8 mouse cellular contexts compared by ENCODE assay signal in genomic region chr10:43580649-43581078, GRCm38 (mm10). TPM values are rescaled to one million over a fixed set of nuclear protein-coding genes. Genes with fewer than 3 reads are reported as not detected.
A peak's percentile ranks its signal among the peaks of the same experiment; 100 is the strongest.
DNase-seq lines count a peak whose midpoint lies in the region; ATAC-seq and TF ChIP-seq lines count a peak whose summit lies in the region.

No protein-coding gene starts in this region.

- peak overlapping the region; percentile 98 for H3K27ac ChIP-seq in embryonic facial prominence, embryonic 12.5 days
- H3K27ac ChIP-seq in hindbrain, embryonic 16.5 days (ENCODE audit: low read depth, low read length) = peak overlapping the region; percentile 87
- peak overlapping the region; percentile 87 for H3K27ac ChIP-seq in liver, embryonic 14.5 days

- H3K9ac ChIP-seq in embryonic facial prominence, embryonic 12.5 days = peak overlapping the region; percentile 91
- peak overlapping the region; percentile 94 for H3K9ac ChIP-seq in hindbrain, embryonic 16.5 days (ENCODE audit: low read depth, low read length)
- H3K9ac ChIP-seq in liver, embryonic 14.5 days (replicated peaks) = peak overlapping the region; percentile 99

- H3K27me3 ChIP-seq in G1E (ENCODE audit: insufficient read depth, low read length) = no peaks in the 10 kb centered on the region
- no peaks in the 10 kb centered on the region for H3K27me3 ChIP-seq in embryonic facial prominence, embryonic 12.5 days
- no peaks in the 10 kb centered on the region for H3K27me3 ChIP-seq in hindbrain, embryonic 16.5 days (replicated peaks; ENCODE audit: control insufficient read depth, insufficient read depth, low read length)
- H3K27me3 ChIP-seq in liver, embryonic 14.5 days (ENCODE audit: control insufficient read depth, insufficient read depth, low read length) = no peaks in the 10 kb centered on the region

- TF ChIP-seq CTCF in G1E (IDR thresholded peaks at IDR 0.05; ENCODE audit: low read depth, low read length) = no peak
- TF ChIP-seq CTCF in liver, embryonic 14.5 days (IDR thresholded peaks at IDR 0.05; ENCODE audit: low read depth) = no peak

- no peaks in the 10 kb centered on the region for H3K9me3 ChIP-seq in G1E (replicated peaks)
- no peaks in the 10 kb centered on the region for H3K9me3 ChIP-seq in embryonic facial prominence, embryonic 12.5 days
- H3K9me3 ChIP-seq in hindbrain, embryonic 16.5 days (ENCODE audit: control insufficient read depth, low read length) = no peaks in the 10 kb centered on the region
- H3K9me3 ChIP-seq in liver, embryonic 14.5 days (ENCODE audit: control insufficient read depth, low read length) = no peaks in the 10 kb centered on the region

- peaks cover 17% of the 10 kb centered on the region; the same call in 1 of the 2 replicates for H3K4me1 ChIP-seq in G1E (ENCODE audit: insufficient read depth, low read depth, low read length)
- H3K4me1 ChIP-seq in embryonic facial prominence, embryonic 12.5 days = peaks cover 18% of the 10 kb centered on the region
- H3K4me1 ChIP-seq in hindbrain, embryonic 16.5 days (ENCODE audit: control insufficient read depth, insufficient read depth, low read depth, low read length) = peaks cover 10% of the 10 kb centered on the region
- peaks cover 18 to 20% of the 10 kb centered on the region in 2 experiments for H3K4me1 ChIP-seq in liver, embryonic 14.5 days (replicated peaks; ENCODE audit: control insufficient read depth in 2 of 2, insufficient read depth in 2 of 2, low read length in 1 of 2)

- TF ChIP-seq EP300 in liver, embryonic 14.5 days (IDR thresholded peaks at IDR 0.05; ENCODE audit: low read depth) = no peak

- DNase-seq in CD4-positive, CD25-positive, alpha-beta regulatory T cell, adult 2 months (ENCODE audit: low read depth, low spot score) = peak; percentile 19
- no peak for DNase-seq in G1E (ENCODE audit: low spot score)
- DNase-seq in liver, embryonic 14.5 days (ENCODE audit: low read depth in 3 of 3, low spot score in 3 of 3) = no peak
- peak; percentile 84 for DNase-seq in neural tube, embryonic 10.5 days (ENCODE audit: extremely low spot score, low spot score)

- H3K4me2 ChIP-seq in embryonic facial prominence, embryonic 12.5 days (replicated peaks) = peak overlapping the region; percentile 75
- H3K4me2 ChIP-seq in hindbrain, embryonic 16.5 days (ENCODE audit: low read length) = peak overlapping the region; percentile 93
- peak overlapping the region; percentile 92 for H3K4me2 ChIP-seq in liver, embryonic 14.5 days (ENCODE audit: low read depth)

- H3K4me3 ChIP-seq in G1E (ENCODE audit: low read depth, low read length) = peak overlapping the region; percentile 81
- peak overlapping the region; percentile 61 for H3K4me3 ChIP-seq in embryonic facial prominence, embryonic 12.5 days
- peak overlapping the region; percentile 75 for H3K4me3 ChIP-seq in hindbrain, embryonic 16.5 days (ENCODE audit: low read length)
- peak overlapping the region; percentile 71 to 97 for H3K4me3 ChIP-seq in liver, embryonic 14.5 days (ENCODE audit: insufficient read depth in 1 of 2, low read depth in 2 of 2, low read length in 2 of 2)

- under 1% methylated on average over 15 of the region's 15 CpGs for WGBS in embryonic facial prominence, embryonic 12.5 days
- WGBS in hindbrain, embryonic 16.5 days = under 1% methylated on average over 15 of the region's 15 CpGs
- WGBS in liver, embryonic 14.5 days (ENCODE audit: insufficient replicate concordance) = 1% methylated on average over 15 of the region's 15 CpGs

- ATAC-seq in CD4-positive, CD25-positive, alpha-beta regulatory T cell, adult 4 months = no peak
- no peak for ATAC-seq in G1E (ENCODE audit: extremely low read depth, insufficient number of reproducible peaks, low FRiP score, poor library complexity, severe bottlenecking)
- ATAC-seq in embryonic facial prominence, embryonic 12.5 days (ENCODE audit: insufficient number of reproducible peaks, insufficient read depth, low FRiP score, low TSS enrichment) = no peak
- ATAC-seq in hindbrain, embryonic 16.5 days = peak; percentile 51
- no peak for ATAC-seq in liver, embryonic 14.5 days (ENCODE audit: insufficient read depth)
- ATAC-seq in inflammation-experienced regulatory T-cells, adult 6 months = no peak

- peaks cover 21% of the 10 kb centered on the region for H3K36me3 ChIP-seq in G1E (replicated peaks)
- H3K36me3 ChIP-seq in embryonic facial prominence, embryonic 12.5 days = peaks cover 38% of the 10 kb centered on the region
- peaks cover 8% of the 10 kb centered on the region for H3K36me3 ChIP-seq in hindbrain, embryonic 16.5 days (ENCODE audit: control insufficient read depth, insufficient read depth, low read length)
- H3K36me3 ChIP-seq in liver, embryonic 14.5 days (replicated peaks; ENCODE audit: control insufficient read depth, insufficient read depth, low read depth) = peaks cover 56% of the 10 kb centered on the region

RNA-seq across cellular contexts. Expression of gene Cd24a, which starts 2.6 kb away (rescaled TPM):
- 1 to 10 TPM in 1 of 2 experiments, under 1 TPM in 1; 0.58 to 2.8 TPM for polyA plus RNA-seq in CD4-positive, CD25-positive, alpha-beta regulatory T cell, adult 4 months (2017; shearing (Covaris generic))
- total RNA-seq in G1E (2014; fragmentation: Nextera tagmentation) = 934 and 1,184 TPM in 2 replicates
- 1,061 and 1,162 TPM in 2 replicates for total RNA-seq in G1E (2017)
- polyA plus RNA-seq in G1E (2012) = 235 and 260 TPM in 2 replicates
- polyA plus RNA-seq in embryonic facial prominence, embryonic 12.5 days (2016; fragmentation: Nextera tagmentation; extraction: Ambion mirVana) = 376 TPM in 2 replicates
- polyA plus RNA-seq in hindbrain, embryonic 16.5 days (2015; fragmentation: Nextera tagmentation; extraction: Ambion mirVana) = 546 and 598 TPM in 2 replicates
- 977 and 1,014 TPM in 2 replicates for polyA plus RNA-seq in liver, embryonic 14.5 days (2012; rRNA removed)
- 1,175 and 1,210 TPM in 2 replicates for polyA plus RNA-seq in liver, embryonic 14.5 days (2014; fragmentation: Nextera tagmentation; extraction: Ambion mirVana)
- polyA plus RNA-seq in inflammation-experienced regulatory T-cells, adult 6 months (2017; shearing (Covaris generic)) = 1 to 10 TPM in 2 of 3 experiments, under 1 TPM in 1; 0.43 to 2.3 (median 2.2) TPM

RNA-seq across cellular contexts. Expression of gene 1700021F05Rik, which starts 39.9 kb away (rescaled TPM):
- polyA plus RNA-seq in CD4-positive, CD25-positive, alpha-beta regulatory T cell, adult 4 months (2017; shearing (Covaris generic)) = 10 to 100 TPM; 31.3 to 35.7 TPM
- total RNA-seq in G1E (2014; fragmentation: Nextera tagmentation) = 13.5 and 24.2 TPM in 2 replicates
- total RNA-seq in G1E (2017) = 22.9 and 31.1 TPM in 2 replicates
- polyA plus RNA-seq in G1E (2012) = 6.4 and 8.6 TPM in 2 replicates
- 59.2 and 60.0 TPM in 2 replicates for polyA plus RNA-seq in embryonic facial prominence, embryonic 12.5 days (2016; fragmentation: Nextera tagmentation; extraction: Ambion mirVana)
- polyA plus RNA-seq in hindbrain, embryonic 16.5 days (2015; fragmentation: Nextera tagmentation; extraction: Ambion mirVana) = 64.8 and 74.9 TPM in 2 replicates
- polyA plus RNA-seq in liver, embryonic 14.5 days (2012; rRNA removed) = 5.2 and 11.6 TPM in 2 replicates
- 30.7 TPM in 2 replicates for polyA plus RNA-seq in liver, embryonic 14.5 days (2014; fragmentation: Nextera tagmentation; extraction: Ambion mirVana)
- polyA plus RNA-seq in inflammation-experienced regulatory T-cells, adult 6 months (2017; shearing (Covaris generic)) = 10 to 100 TPM; 25.8 to 32.8 (median 28.4) TPM

RNA-seq across cellular contexts. Expression of gene Gm9803, which starts 56.8 kb away (rescaled TPM):
- polyA plus RNA-seq in CD4-positive, CD25-positive, alpha-beta regulatory T cell, adult 4 months (2017; shearing (Covaris generic)) = 10 to 100 TPM; 28.0 to 34.3 TPM
- total RNA-seq in G1E (2014; fragmentation: Nextera tagmentation) = 2.9 and 3.4 TPM in 2 replicates
- total RNA-seq in G1E (2017) = 6.9 and 13.6 TPM in 2 replicates
- polyA plus RNA-seq in G1E (2012) = 33.3 and 49.6 TPM in 2 replicates
- polyA plus RNA-seq in embryonic facial prominence, embryonic 12.5 days (2016; fragmentation: Nextera tagmentation; extraction: Ambion mirVana) = 10.2 and 14.4 TPM in 2 replicates
- polyA plus RNA-seq in hindbrain, embryonic 16.5 days (2015; fragmentation: Nextera tagmentation; extraction: Ambion mirVana) = 15.2 and 49.0 TPM in 2 replicates
- 12.3 and 14.7 TPM in 2 replicates for polyA plus RNA-seq in liver, embryonic 14.5 days (2012; rRNA removed)
- polyA plus RNA-seq in liver, embryonic 14.5 days (2014; fragmentation: Nextera tagmentation; extraction: Ambion mirVana) = 8.5 and 10.0 TPM in 2 replicates
- polyA plus RNA-seq in inflammation-experienced regulatory T-cells, adult 6 months (2017; shearing (Covaris generic)) = 10 to 100 TPM; 19.9 to 45.5 (median 35.2) TPM

Comparison
In these comparisons a context has a peak if more than half of its experiments do, and no peak if none do; other contexts are left out.
1. DNase-seq: peak in CD4-positive, CD25-positive, alpha-beta regulatory T cell, adult 2 months (single experiment) and neural tube, embryonic 10.5 days (single experiment); none in G1E (single experiment) and liver, embryonic 14.5 days (0 of 3).
2. RNA of gene Cd24a, which starts 2.6 kb away (polyA plus RNA-seq): 977 to 1,210 TPM in liver, embryonic 14.5 days, 546 to 598 TPM in hindbrain, embryonic 16.5 days, 376 TPM in embryonic facial prominence, embryonic 12.5 days and 235 to 260 TPM in G1E; 0.58 to 2.8 TPM in CD4-positive, CD25-positive, alpha-beta regulatory T cell, adult 4 months and 0.43 to 2.3 TPM in inflammation-experienced regulatory T-cells, adult 6 months; every median in the first group is over 10 times any median in the second.
3. Peak in every context shown above with its lines, with median percentiles within 50 percentile points of each other: H3K4me3 ChIP-seq, H3K27ac ChIP-seq, H3K4me2 ChIP-seq and H3K9ac ChIP-seq.